Mouse (Mus musculus): Measurements from ENCODE around the gene Ccl25.
A peak's percentile ranks its signal among the peaks of the same experiment; 100 is the strongest.
"Not testable (repeated sequence)": the region's sequence is repeated elsewhere in the genome, so short reads cannot be mapped to it uniquely, and the experiment has no call there.

Gene Ccl25

DNA sequence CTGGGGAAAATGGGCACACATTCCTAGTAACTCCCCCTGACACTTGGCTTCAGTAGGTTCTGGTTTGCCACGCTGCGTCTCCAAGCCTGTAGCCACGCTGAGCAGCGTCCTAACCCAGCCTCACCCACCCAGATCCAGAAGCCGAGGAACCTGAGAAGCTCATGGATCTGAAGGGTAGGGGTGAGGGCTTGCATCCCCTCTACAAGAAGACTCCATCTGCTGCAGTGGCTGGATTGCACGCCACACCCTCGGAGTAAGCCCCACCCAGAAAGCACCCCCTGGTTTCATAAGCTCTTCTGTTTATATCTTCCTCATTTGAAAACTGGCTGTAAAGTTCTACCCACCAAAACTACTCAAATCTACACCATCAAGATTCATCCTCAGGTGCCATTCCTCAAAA, 22.7 kb downstream of the Ccl25 start:
- DNase-seq, result no peak

DNA sequence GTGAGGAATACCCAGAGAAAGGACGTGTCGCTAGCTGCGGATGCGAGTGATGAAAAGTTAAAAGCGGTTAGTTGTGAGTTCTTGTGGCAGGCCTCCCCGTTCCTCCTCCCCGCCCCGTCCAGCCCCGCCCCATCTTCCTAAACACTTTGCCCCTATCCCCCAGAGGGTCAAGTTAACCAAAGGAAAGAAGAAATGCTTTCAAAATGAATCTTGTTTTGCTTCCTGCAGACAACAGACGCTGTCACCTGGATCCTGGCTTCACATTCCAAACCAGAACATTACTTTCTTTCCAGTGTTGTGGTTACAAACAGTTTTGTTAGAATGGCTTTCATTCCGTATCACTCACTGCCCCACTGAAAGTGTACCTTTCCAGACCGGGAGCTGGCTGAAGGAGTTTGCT, 23.3 kb downstream of the Ccl25 start:
- no peak for DNase-seq

- no peak for DNase-seq
Observed at GRCm38 (mm10) chr8:4349335-4349734, 24.3 kb downstream of the Ccl25 start.

GRCm38 (mm10) chr8:4350618-4351017, 25.6 kb downstream of the Ccl25 start:
- DNase-seq, result no peak

GRCm38 (mm10) chr8:4352562-4352961, 27.6 kb downstream of the Ccl25 start:
- DNase-seq, result not testable (repeated sequence)

DNA sequence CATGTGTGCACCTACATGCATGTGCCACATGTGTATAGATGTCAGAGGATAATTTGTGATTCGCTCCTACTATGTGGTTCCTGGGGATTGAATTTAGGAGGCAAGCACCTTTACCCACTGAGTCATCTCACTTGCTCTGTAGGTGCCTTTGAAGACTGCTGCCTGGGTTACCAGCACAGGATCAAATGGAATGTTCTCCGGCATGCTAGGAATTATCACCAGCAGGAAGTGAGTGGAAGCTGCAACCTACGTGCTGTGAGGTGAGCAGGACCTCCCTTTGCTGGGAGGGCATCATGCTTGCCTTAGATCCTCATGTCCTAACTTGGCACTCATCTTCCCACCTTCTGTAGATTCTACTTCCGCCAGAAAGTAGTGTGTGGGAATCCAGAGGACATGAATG, 28.7 kb downstream of the Ccl25 start:
- DNase-seq, result no peak

DNA sequence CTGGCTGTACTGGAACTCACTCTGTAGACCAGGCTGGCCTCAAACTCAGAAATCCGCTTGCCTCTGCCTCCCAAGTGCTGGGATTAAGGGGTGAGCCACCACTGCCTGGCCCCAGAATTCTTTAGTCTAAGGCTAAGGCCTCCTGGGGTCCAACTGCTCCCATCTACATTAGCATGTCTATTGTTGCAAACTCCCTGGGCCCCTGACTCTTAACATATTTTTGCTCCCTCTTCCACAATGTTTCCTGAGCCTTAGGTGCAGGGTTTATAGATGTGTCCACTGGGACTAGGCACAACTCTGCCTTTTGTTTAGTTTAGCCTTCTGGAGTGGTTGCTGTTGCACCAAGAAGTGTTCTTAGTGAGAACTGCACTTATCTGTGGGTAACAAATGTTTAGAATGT, 29.5 kb downstream of the Ccl25 start:
- DNase-seq, result no peak

DNA sequence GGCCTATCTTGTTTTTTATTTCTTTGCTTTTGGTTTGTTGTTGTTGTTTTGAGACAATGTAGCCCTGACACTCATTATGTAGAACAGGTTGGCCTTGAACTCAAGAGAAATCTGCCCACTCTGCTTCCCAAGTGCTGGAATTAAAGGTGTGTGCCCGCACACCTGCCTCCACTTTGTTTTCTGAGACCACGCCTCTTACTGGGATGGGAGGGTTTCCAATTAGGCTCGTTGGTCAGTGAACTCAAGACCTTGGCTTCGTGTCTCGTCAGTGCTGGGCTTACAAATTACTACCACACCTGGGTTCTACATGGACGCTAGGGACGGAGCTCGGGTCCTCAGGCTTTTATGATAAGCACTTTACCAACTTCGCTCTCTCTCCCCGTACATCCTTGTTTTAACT, 30.4 kb downstream of the Ccl25 start:
- DNase-seq, result no peak

- DNase-seq, result no peak
Observed at GRCm38 (mm10) chr8:4359362-4359761, 34.4 kb downstream of the Ccl25 start.

DNA sequence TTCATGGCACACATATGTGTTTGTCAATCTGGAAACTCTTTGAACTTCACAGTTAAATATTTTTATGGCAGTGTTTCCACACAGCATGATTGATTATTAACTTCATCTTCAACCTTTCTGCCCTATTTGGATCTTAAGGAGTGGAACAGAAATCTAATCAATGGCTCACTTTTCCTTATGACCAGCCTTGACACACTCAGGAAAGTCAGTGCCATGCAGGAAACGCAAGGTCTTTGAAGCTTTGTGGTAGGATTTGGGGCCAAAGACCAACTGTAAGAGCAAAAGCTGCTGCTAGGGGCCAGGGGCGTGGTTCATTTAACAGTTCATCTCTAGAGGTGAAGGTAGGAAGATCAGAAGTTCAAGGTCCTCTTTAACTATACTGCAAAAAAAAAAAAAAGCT, 35.9 kb downstream of the Ccl25 start:
- DNase-seq, result no peak

GRCm38 (mm10) chr8:4366189-4366588, 41.2 kb downstream of the Ccl25 start:
- DNase-seq, result no peak

DNA sequence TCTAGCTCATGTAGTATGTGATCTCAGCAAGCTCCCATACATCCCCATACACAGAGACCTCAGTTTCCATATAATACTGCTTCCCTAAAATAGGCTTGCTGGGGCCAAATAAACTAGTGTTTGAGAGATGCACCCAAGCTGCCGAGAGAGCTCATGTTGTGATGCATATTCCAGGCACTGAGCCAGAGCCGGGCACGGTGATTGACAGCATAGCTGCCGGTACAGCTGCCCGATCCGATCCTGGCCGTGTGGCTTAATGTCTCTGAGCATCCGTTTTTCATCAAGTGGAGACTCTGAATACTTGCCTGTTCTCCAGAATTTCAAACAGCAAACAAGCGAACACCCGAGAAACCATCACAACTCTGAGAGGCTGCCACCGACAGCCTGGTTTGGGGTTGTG, 42.8 kb downstream of the Ccl25 start:
- DNase-seq, result no peak

- no peak for DNase-seq
Observed at GRCm38 (mm10) chr8:4368470-4368869, 43.5 kb downstream of the Ccl25 start.

DNA sequence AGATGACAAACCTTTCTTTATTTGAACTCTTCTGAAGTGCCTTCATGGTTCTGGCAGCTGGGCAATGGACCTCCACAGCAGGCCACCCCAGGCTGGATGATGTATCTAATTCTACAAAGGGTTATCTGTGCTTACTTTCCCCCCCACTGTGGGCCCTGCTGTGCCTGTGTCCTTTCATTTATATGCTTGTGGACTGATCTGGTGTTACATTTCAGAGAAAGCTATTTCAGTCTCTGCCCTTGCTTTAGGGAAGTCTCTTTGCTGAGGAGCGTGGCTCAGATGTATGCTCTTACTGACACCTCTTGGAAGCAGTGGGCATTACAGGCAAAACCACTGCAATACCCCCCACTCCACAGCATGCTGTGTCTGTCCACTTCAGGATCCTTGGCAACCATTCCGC, 45.1 kb downstream of the Ccl25 start:
- peak; percentile 11 for DNase-seq

GRCm38 (mm10) chr8:4372657-4373056, 47.6 kb downstream of the Ccl25 start:
- no peak for DNase-seq

DNA sequence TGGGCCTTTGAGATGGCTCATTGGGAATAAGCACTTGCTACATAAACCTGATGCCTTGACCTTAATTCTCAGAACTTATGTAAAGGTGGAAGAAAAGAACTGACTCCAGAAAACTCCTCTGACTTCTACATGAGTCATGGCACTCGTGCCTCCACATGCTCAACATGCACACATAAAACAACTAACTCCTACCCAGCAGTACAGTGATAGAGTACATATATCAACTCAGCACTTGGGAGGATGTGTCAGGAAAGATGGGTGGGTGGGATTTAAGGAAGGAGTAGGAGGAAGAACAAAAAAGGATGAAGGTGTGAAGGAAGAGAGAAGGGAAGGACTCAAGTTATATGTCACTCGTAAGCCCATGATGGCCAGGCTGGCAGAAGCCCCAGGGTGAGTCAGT, 76.4 kb downstream of the Ccl25 start:
- no peak for DNase-seq

GRCm38 (mm10) chr8:4403960-4404879, 79.2 kb downstream of the Ccl25 start:
- peak; percentile 41 for DNase-seq

DNA sequence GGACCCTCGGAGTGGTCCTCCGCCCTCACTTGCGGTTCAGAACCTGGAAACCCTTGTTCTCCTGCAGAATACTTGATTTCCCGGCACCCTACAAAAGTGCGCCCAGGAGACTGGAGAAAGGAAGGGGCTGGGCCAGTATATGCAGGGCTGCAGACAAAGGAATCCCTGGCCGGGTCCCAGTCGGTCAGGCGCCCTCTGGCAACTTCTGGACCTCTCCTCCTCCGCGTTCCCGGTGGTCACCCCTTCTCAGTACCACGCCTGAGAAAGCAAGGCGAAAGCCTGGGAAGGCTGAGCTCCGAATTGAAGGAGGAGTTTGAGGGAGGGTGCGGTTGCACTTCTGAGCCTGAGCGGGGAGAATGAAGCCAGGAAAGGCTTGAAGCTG, 79.9 kb downstream of the Ccl25 start:
- DNase-seq, result peak; percentile 64

DNA sequence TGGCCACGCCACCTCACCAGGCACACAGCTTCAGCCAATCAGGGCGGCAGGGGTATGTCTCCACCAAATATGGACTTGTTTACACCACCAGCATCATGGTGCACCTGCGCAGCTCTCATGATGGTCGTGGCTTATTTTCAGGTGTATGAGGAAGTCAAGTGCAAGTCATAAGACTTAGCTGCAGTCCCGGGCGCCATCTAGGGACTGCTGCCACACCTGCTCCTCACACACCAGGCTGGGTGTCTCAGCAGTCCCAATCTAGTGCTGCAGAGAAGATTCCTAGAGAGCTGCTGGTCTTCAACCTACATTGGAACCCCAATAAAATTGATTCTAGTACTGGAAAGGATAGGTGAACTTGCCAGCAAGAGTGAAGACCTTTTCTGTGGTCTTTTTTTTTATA, 83.4 kb downstream of the Ccl25 start:
- DNase-seq, result peak; percentile 29

Measured in kidney, postnatal 10 days (tissue).